Mouse (Mus musculus) neural tube, embryonic 14.5 days (tissue): ENCODE results near the gene Spry2. TPM values are rescaled to one million over a fixed set of nuclear protein-coding genes. Genes with fewer than 3 reads are reported as not detected.

Experiments used
- ATAC-seq: fragments of 200-750 bp; cut with Nextera tagmentation; 2 replicates; pipeline ENCODE4 v1.8.0; 2017; ENCODE audit warnings: low read depth, mild to moderate bottlenecking, moderate TSS enrichment, moderate library complexity
- H3K27ac ChIP-seq: fragments of 300-500 bp; sonication (generic); 2 replicates; pipeline ENCODE4 v1.5.1; 2014; ENCODE audit warnings: low read depth, mild to moderate bottlenecking, control low read depth, low read length, moderate library complexity, mixed read lengths
- H3K27me3 ChIP-seq: fragments of 300-500 bp; sonication (generic); 2 replicates; pipeline ENCODE4 v1.6.1; 2014; ENCODE audit warnings: low read length; ENCODE audit not compliant: control insufficient read depth, insufficient read depth
- H3K36me3 ChIP-seq: fragments of 300-500 bp; sonication (generic); 2 replicates; pipeline ENCODE4 v1.6.1; 2014; ENCODE audit warnings: low read length, mixed read lengths; ENCODE audit not compliant: control insufficient read depth, insufficient read depth
- H3K4me1 ChIP-seq: fragments of 300-500 bp; sonication (generic); 2 replicates; pipeline ENCODE4 v1.6.1; 2014; ENCODE audit warnings: low read length; ENCODE audit not compliant: control insufficient read depth, insufficient read depth
- H3K4me2 ChIP-seq: fragments of 300-500 bp; sonication (generic); 2 replicates; pipeline ENCODE4 v1.6.1; 2014; ENCODE audit warnings: mild to moderate bottlenecking, low read depth, low read length, control low read depth
- H3K4me3 ChIP-seq: fragments of 300-500 bp; sonication (generic); 2 replicates; pipeline ENCODE4 v1.5.1; 2014; ENCODE audit warnings: low read depth, low read length, control low read depth, mixed read lengths
- H3K9ac ChIP-seq: fragments of 300-500 bp; sonication (generic); replicated peaks from 2 replicates; pipeline ENCODE4 v1.6.1; 2014; ENCODE audit warnings: low read depth, mild to moderate bottlenecking, control low read depth, low read length, mixed read lengths
- H3K9me3 ChIP-seq: fragments of 300-500 bp; sonication (generic); 2 replicates; pipeline ENCODE4 v1.6.1; 2016; ENCODE audit warnings: low read length; ENCODE audit not compliant: control insufficient read depth
- WGBS: fragments of 180-500 bp; shearing (Covaris S2); extraction: QIAGEN DNeasy Blood & Tissue Kit; methylation state at CpG from one replicate; pipeline ENCODE4 v1.1.7; 2014; 5-methylcytosine and 5-hydroxymethylcytosine counted together
- polyA plus RNA-seq: library from polyadenylated mRNA; unstranded; fragments of >200 nt; fragmentation: Nextera tagmentation; extraction: Ambion mirVana; gene quantifications from 2 replicates; pipeline ENCODE4 v1.2.1, GENCODE M21; 2014

The Spry2 gene
- polyA plus RNA-seq, 1 experiment from 2014 or later, result 39.8 TPM

DNA sequence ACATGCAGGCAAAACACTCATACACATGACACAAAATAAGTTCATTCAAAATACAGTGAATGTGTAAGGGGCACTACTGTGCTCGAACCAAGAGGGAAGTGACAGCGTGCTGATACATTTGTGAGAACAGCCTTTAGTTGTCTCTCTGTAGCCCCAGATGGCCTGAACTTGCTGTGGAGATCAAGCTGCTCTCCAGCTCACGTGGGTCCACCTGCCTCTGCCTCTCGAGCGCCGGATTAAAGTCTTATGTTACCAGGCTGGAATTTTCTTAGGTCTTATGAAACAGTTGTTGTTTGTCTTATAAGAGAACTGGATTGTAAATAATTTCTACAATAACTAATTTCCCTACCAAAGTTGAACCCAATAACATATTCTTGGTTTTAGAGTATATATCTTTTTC, 13.4 kb downstream of the Spry2 start:
- WGBS, result 92% methylated on average over 6 of the region's 6 CpGs
- Histone ChIP-seq H3K9ac (no peak overlapping the region), H3K4me3 (no peak overlapping the region), H3K9me3 (no peaks in the 10 kb centered on the region), H3K4me2 (no peak overlapping the region), H3K27me3 (no peaks in the 10 kb centered on the region), H3K4me1 (no peaks in the 10 kb centered on the region), H3K36me3 (no peaks in the 10 kb centered on the region), H3K27ac (no peak overlapping the region)
- no peak for ATAC-seq

DNA sequence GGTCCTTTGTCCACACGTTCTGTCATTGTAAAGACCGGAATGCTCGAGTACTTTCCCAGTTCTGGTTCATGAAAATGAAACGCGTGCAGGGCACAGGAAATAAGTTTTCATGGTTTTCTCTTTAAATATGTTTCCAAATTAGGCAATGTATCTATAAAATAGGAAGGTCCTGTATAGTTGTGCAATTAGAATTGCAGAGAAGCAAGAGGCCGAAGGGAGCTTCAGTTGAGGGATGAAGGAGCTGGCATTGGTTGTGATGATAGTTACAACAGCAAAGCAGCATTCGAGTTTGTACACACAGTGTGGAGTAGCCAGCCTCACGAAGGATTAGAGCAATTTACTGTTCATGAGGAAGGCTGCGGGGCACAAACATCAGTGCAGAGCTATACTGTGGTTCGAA, 18.3 kb downstream of the Spry2 start:
- WGBS, result 89% methylated on average over 10 of the region's 10 CpGs
- Histone ChIP-seq H3K4me3 (no peak overlapping the region), H3K27me3 (no peaks in the 10 kb centered on the region), H3K4me2 (no peak overlapping the region), H3K4me1 (no peaks in the 10 kb centered on the region), H3K9me3 (no peaks in the 10 kb centered on the region), H3K27ac (no peak overlapping the region), H3K9ac (no peak overlapping the region), H3K36me3 (no peaks in the 10 kb centered on the region)
- no peak for ATAC-seq

DNA sequence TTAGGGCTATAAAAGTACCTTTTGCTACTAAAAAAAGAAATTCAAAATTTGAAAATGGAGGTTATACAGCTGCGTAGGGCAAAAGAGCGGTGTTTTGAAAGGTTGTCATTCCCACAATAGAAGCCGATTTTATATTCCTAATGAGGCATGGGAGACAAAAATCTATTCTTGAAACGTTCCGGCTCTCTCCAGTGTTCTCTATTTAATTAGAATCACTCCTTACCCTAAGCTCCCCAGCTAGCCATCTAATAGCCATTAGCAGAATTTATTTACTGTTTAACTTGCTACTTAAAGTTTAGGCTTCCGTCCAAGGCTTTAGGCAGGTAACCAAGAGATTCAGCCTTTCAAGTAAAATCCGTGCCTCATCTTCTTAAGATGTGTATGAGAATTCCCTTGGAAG, 20.2 kb downstream of the Spry2 start:
- Histone ChIP-seq H3K9ac (no peak overlapping the region), H3K4me1 (no peaks in the 10 kb centered on the region), H3K27me3 (no peaks in the 10 kb centered on the region), H3K4me3 (no peak overlapping the region), H3K36me3 (no peaks in the 10 kb centered on the region), H3K27ac (no peak overlapping the region), H3K4me2 (no peak overlapping the region), H3K9me3 (no peaks in the 10 kb centered on the region)
- ATAC-seq, result no peak
- 46% methylated on average over 7 of the region's 7 CpGs for WGBS

DNA sequence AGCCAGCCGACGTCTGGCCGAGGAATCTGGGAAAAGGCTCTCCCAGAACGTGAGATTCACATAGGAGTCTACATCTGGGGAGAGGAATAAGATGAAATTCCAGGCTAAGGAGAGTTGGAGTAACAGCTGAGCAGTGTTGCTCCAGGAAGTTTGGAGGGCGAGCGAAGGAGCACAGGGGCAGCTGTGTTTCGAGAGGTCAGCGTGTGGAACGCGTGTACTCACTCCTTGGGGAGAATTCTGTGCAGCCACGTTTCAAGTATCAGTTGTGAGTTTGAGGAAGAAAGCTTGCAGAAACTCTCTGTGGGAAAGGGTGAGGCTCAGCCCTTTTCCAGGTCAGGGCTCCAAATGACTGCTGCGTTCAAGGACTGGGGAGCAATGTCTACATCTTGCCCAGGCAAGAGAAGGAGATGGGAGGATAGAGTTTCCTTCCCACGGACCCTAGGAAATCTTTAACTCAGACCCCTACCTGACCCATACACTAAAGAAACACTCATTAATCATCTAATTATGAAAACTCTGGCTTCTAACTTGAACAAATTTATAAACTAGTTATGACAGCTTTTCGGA, 26.2 kb downstream of the Spry2 start:
- H3K27ac ChIP-seq, result no peak overlapping the region
- no peak for ATAC-seq
- H3K9me3 ChIP-seq, result no peaks in the 10 kb centered on the region
- H3K36me3 ChIP-seq, result no peaks in the 10 kb centered on the region
- no peak overlapping the region for H3K4me2 ChIP-seq
- no peak overlapping the region for H3K9ac ChIP-seq
- WGBS, result 77% methylated on average over 14 of the region's 14 CpGs
- no peaks in the 10 kb centered on the region for H3K27me3 ChIP-seq
- no peak overlapping the region for H3K4me3 ChIP-seq
- H3K4me1 ChIP-seq, result no peaks in the 10 kb centered on the region

DNA sequence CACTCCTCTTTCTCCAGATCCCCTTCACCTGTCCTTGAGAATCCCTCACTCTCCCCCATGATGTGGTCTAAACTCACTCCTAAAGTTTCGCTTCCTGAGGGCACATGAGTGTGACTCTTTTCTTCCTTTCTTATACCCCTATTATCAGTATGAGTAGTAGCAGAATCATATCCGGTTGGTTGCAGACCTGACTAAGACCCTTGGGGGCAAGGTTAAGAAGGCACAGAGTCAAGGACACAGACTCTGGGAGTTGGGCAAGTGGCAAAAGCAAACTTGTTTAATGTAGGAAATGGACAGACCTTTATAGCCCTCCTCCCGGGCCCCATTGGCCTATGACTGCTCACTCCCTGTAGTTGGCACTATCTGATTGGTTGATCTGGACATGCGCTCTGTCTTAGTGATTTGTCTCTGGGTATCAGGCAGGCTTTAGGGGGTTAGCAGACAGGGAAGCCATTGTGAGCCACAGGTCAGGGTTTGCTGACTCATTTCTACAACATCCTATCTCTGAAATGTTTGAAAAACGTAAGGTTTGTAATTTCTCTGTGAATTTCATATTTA, 31.2 kb downstream of the Spry2 start:
- Histone ChIP-seq H3K27ac (no peak overlapping the region), H3K36me3 (no peaks in the 10 kb centered on the region), H3K4me2 (no peak overlapping the region), H3K4me1 (no peaks in the 10 kb centered on the region), H3K27me3 (no peaks in the 10 kb centered on the region), H3K9ac (no peak overlapping the region), H3K9me3 (no peaks in the 10 kb centered on the region), H3K4me3 (no peak overlapping the region)
- no peak for ATAC-seq
- 91% methylated on average over 5 of the region's 5 CpGs for WGBS

DNA sequence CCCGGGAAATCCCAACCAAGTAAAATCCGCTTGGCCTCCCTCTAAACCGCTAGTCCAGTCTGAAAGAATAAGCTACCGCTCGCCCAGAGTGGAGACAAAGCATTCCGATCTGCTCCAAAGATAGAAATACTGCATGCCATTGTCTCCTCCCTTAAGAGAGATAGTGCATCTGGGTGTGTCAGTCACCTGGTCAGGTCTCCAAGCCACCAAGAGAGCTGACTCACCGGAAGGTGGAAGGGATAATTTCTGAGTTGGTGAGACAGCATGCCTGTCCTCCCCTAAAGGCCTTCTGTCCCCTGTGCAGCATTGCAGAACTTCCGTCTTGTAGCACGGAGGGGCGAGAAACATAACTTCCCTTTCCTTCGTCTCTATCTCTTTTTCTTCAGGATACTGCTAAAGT, 34.4 kb downstream of the Spry2 start:
- H3K27ac ChIP-seq, result no peak overlapping the region
- 79% methylated on average over 11 of the region's 11 CpGs for WGBS
- no peaks in the 10 kb centered on the region for H3K27me3 ChIP-seq
- no peaks in the 10 kb centered on the region for H3K4me1 ChIP-seq
- H3K4me2 ChIP-seq, result no peak overlapping the region
- no peak overlapping the region for H3K4me3 ChIP-seq
- no peaks in the 10 kb centered on the region for H3K36me3 ChIP-seq
- no peak for ATAC-seq
- no peaks in the 10 kb centered on the region for H3K9me3 ChIP-seq
- no peak overlapping the region for H3K9ac ChIP-seq

DNA sequence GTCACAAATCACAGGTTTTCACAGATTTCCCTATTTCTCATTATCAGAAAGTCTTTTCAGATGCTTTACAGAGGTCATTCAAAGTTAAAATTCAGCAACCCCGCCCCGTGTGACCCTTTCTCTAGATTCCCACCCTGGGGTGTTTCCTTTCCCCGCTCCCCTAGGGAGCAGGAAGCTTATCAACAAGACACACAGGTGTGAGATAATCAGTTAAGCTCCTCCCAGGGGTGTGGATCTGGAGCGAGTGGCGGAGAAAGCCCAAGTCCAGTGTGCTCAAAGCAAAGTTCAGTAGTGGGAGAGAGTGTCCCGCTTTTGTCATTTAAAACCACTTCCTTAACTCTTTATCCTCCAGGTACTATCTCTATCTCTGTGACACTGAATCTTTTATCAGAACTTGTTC, 35.7 kb downstream of the Spry2 start:
- Histone ChIP-seq H3K27me3 (no peaks in the 10 kb centered on the region), H3K36me3 (no peaks in the 10 kb centered on the region), H3K4me2 (no peak overlapping the region), H3K4me3 (no peak overlapping the region), H3K27ac (no peak overlapping the region), H3K4me1 (no peaks in the 10 kb centered on the region), H3K9me3 (no peaks in the 10 kb centered on the region), H3K9ac (no peak overlapping the region)
- ATAC-seq, result no peak
- 60% methylated on average over 6 of the region's 6 CpGs for WGBS

DNA sequence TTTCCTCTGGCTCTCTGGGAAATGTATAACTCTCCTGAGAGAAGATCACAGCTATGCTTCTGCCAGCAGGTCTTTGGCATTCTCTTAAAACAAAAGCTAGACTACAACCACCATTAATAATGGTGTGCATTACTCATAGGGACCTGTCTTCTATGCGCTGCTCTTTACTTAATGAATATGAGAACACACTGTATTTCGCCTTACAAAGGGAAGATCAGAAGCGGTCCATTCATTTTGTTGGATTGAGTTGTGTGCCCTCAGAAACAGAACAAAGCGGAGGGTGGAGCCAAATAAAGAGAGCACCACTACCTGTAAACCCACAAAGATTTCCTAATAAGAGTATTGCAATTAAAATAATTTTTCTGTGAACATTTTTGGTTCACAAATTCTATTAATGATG, 36.3 kb downstream of the Spry2 start:
- H3K9me3 ChIP-seq, result no peaks in the 10 kb centered on the region
- WGBS, result 88% methylated on average over 4 of the region's 4 CpGs
- H3K36me3 ChIP-seq, result no peaks in the 10 kb centered on the region
- ATAC-seq, result no peak
- H3K4me2 ChIP-seq, result no peak overlapping the region
- H3K4me3 ChIP-seq, result no peak overlapping the region
- H3K27me3 ChIP-seq, result no peaks in the 10 kb centered on the region
- H3K9ac ChIP-seq, result no peak overlapping the region
- H3K4me1 ChIP-seq, result no peaks in the 10 kb centered on the region
- no peak overlapping the region for H3K27ac ChIP-seq

DNA sequence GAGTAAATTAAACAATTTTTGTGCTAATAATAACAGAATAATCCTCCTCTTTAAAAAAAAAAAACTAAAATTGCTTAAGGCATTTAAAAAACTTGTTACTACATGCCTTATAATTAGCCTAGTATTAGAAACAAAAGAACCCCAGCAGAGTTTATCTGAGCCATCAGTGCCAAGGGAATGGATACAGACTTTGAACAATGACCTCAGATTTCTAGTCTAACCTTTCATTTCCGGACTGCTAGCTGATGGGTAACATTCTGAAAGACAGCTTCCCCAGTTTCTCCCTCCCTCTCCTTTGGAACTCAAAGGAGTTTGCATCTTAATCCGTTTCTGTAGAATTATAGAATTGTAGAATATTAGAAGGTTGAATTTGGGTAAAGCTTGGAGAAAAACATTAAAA, 36.7 kb downstream of the Spry2 start:
- Histone ChIP-seq H3K4me2 (no peak overlapping the region), H3K27ac (no peak overlapping the region), H3K4me3 (no peak overlapping the region), H3K9me3 (no peaks in the 10 kb centered on the region), H3K9ac (no peak overlapping the region), H3K36me3 (no peaks in the 10 kb centered on the region), H3K27me3 (no peaks in the 10 kb centered on the region), H3K4me1 (no peaks in the 10 kb centered on the region)
- 49% methylated on average over 2 of the region's 2 CpGs for WGBS
- no peak for ATAC-seq
